Mouse (Mus musculus) midbrain, embryonic 15.5 days (tissue): ENCODE measurements around the gene Tor1aip1. TPM values are rescaled to one million over a fixed set of nuclear protein-coding genes. Genes with fewer than 3 reads are reported as not detected.
"Not testable (repeated sequence)": the region's sequence is repeated elsewhere in the genome, so short reads cannot be mapped to it uniquely, and the experiment has no call there.

Experiments used
- ATAC-seq: fragments of 200-750 bp; cut with Nextera tagmentation; replicated peaks from 2 replicates; pipeline ENCODE4 v1.8.0; 2017; ENCODE audit warnings: moderate TSS enrichment
- H3K27ac ChIP-seq: fragments of 300-500 bp; sonication (generic); 2 replicates; pipeline ENCODE4 v1.5.1; 2015; ENCODE audit warnings: mild to moderate bottlenecking, inconsistent platforms
- H3K27me3 ChIP-seq: fragments of 300-500 bp; sonication (generic); replicated peaks from 2 replicates; pipeline ENCODE4 v1.6.1; 2015; ENCODE audit warnings: inconsistent platforms
- H3K36me3 ChIP-seq: fragments of 300-500 bp; sonication (generic); replicated peaks from 2 replicates; pipeline ENCODE4 v1.6.1; 2015; ENCODE audit warnings: inconsistent platforms
- H3K4me1 ChIP-seq: fragments of 300-500 bp; sonication (generic); 2 replicates; pipeline ENCODE4 v1.6.1; 2015; ENCODE audit warnings: inconsistent platforms
- H3K4me2 ChIP-seq: fragments of 300-500 bp; sonication (generic); 2 replicates; pipeline ENCODE4 v1.6.1; 2015; ENCODE audit warnings: inconsistent platforms, mild to moderate bottlenecking, moderate library complexity
- H3K4me3 ChIP-seq: fragments of 300-500 bp; sonication (generic); 2 replicates; pipeline ENCODE4 v1.5.1; 2015; ENCODE audit warnings: mild to moderate bottlenecking, inconsistent platforms
- H3K9ac ChIP-seq: fragments of 300-500 bp; sonication (generic); 2 replicates; pipeline ENCODE4 v1.6.1; 2015; ENCODE audit warnings: mild to moderate bottlenecking, inconsistent platforms
- H3K9me3 ChIP-seq: fragments of 300-500 bp; sonication (generic); 2 replicates; pipeline ENCODE4 v1.6.1; 2016; ENCODE audit warnings: inconsistent platforms
- WGBS: fragments of 180-500 bp; shearing (Covaris S2); methylation state at CpG from one replicate; pipeline ENCODE4 v1.1.7; 2015; ENCODE audit warnings: mixed read lengths; 5-methylcytosine and 5-hydroxymethylcytosine counted together
- polyA plus RNA-seq: library from polyadenylated mRNA; unstranded; fragments of >200 nt; fragmentation: Nextera tagmentation; extraction: Ambion mirVana; gene quantifications from 2 replicates; pipeline ENCODE4 v1.2.1, GENCODE M21; 2015

The Tor1aip1 gene
- polyA plus RNA-seq, 1 experiment from 2014 or later, result 19.9 TPM

DNA sequence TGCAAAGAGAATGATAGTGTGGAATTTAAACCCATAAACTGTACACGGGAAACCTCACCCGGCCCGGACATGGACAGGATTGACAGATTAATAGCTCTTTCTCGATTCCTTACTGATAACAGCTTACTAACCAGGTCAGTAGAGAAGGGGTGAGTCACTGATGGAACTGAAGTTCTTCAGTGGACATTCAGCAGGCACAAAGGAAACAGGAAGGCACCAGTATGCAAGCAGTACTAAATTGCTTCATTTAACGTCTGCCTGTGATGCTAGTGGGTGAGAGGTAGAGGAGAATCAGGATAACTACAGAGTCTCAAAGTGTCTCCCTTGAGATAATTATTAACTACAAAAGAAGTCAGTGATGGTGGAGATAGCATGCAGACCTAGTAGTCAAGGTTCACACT, 7.9 kb upstream of the Tor1aip1 start:
- Histone ChIP-seq H3K4me2 (no peak overlapping the region), H3K9me3 (no peaks in the 10 kb centered on the region), H3K27ac (no peak overlapping the region), H3K4me3 (no peak overlapping the region), H3K4me1 (peaks cover 21% of the 10 kb centered on the region), H3K27me3 (no peaks in the 10 kb centered on the region), H3K9ac (no peak overlapping the region), H3K36me3 (no peaks in the 10 kb centered on the region)
- WGBS, result 92% methylated on average over 5 of the region's 5 CpGs
- ATAC-seq, result no peak

- 10% methylated on average over 4 of the region's 4 CpGs for WGBS
- H3K4me3 ChIP-seq, result no peak overlapping the region
- H3K9me3 ChIP-seq, result no peaks in the 10 kb centered on the region
- H3K36me3 ChIP-seq, result no peaks in the 10 kb centered on the region
- peaks cover 21% of the 10 kb centered on the region for H3K4me1 ChIP-seq
- H3K9ac ChIP-seq, result no peak overlapping the region
- H3K4me2 ChIP-seq, result no peak overlapping the region
- 0 out of 2 replicates have a peak, but pooled peaks have one; percentile 29 for ATAC-seq
- H3K27ac ChIP-seq, result no peak overlapping the region
- H3K27me3 ChIP-seq, result no peaks in the 10 kb centered on the region
These were observed 6.7 kb upstream of the Tor1aip1 start for GRCm38 (mm10) chr1:156043027-156043426.

DNA sequence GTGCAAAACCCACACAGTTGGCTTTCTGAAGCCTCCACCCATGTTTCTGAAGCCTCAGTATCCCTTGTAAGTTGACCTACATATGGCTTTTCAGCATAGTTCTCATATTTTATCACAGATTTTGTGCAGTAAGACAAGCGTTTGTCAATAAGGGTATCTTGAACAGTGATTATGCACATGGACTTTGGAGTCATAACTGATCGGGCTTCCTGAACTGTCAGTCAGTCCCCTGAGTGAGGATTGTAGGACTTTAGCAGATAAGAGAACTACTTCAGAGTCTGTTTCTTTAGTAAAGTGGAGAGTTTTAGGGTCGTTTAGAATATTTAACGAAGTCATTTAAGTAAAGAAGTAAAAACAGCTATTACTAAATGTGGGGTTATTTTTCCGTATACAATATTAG, 6.2 kb upstream of the Tor1aip1 start:
- Histone ChIP-seq H3K27me3 (no peaks in the 10 kb centered on the region), H3K27ac (no peak overlapping the region), H3K36me3 (no peaks in the 10 kb centered on the region), H3K9ac (no peak overlapping the region), H3K4me2 (0 out of 2 replicates have a peak overlapping the region, but pooled peaks have one; percentile 56), H3K4me1 (peaks cover 21% of the 10 kb centered on the region), H3K4me3 (no peak overlapping the region), H3K9me3 (no peaks in the 10 kb centered on the region)
- WGBS, result 94% methylated on average over 5 of the region's 5 CpGs
- no peak for ATAC-seq

GRCm38 (mm10) chr1:156041451-156042241, 5.4 kb upstream of the Tor1aip1 start:
- Histone ChIP-seq H3K4me1 (peaks cover 27% of the 10 kb centered on the region), H3K27me3 (no peaks in the 10 kb centered on the region), H3K36me3 (no peaks in the 10 kb centered on the region), H3K4me3 (peak overlapping the region; percentile 61), H3K9me3 (no peaks in the 10 kb centered on the region), H3K9ac (peak overlapping the region; percentile 38), H3K4me2 (peak overlapping the region; percentile 56), H3K27ac (no peak overlapping the region)
- WGBS, result 54% methylated on average over 7 of the region's 7 CpGs
- ATAC-seq, result no peak

GRCm38 (mm10) chr1:156040731-156041401, 4.6 kb upstream of the Tor1aip1 start:
- H3K4me2 ChIP-seq, result peak overlapping the region; percentile 56
- peak overlapping the region; percentile 61 for H3K4me3 ChIP-seq
- H3K4me1 ChIP-seq, result peaks cover 30% of the 10 kb centered on the region
- H3K36me3 ChIP-seq, result no peaks in the 10 kb centered on the region
- H3K27ac ChIP-seq, result peak overlapping the region; percentile 59; the same call in 1 of the 2 replicates
- no peaks in the 10 kb centered on the region for H3K9me3 ChIP-seq
- WGBS, result 1% methylated on average over 22 of the region's 22 CpGs
- peak; percentile 84 for ATAC-seq
- no peaks in the 10 kb centered on the region for H3K27me3 ChIP-seq
- H3K9ac ChIP-seq, result peak overlapping the region; percentile 50

DNA sequence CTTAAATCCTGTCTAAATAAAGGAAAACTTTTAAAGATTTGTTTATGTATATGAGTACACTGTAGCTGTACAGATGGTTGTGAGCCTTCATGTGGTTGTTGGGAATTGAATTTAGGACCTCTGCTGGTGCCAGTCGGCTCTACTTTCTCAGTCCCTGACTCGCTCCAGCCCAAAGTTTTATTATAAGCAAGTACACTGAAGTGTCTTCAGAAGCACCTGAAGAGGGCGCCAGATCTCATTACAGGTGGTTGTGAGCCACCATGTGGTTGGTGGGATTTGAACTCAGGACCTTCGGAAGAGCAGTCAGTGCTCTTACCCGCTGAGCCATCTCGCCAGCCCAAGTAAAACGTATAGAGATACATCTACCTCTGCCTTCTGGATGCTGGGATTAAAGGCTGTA, 3.7 kb upstream of the Tor1aip1 start:
- not testable (repeated sequence) for ATAC-seq, H3K9ac ChIP-seq, H3K36me3 ChIP-seq, H3K4me3 ChIP-seq, H3K27me3 ChIP-seq, H3K4me2 ChIP-seq, H3K9me3 ChIP-seq
- Histone ChIP-seq H3K4me1 (peaks cover 30% of the 10 kb centered on the region), H3K27ac (peak overlapping the region; percentile 59; the same call in 1 of the 2 replicates)
- 62% methylated on average over 7 of the region's 7 CpGs for WGBS

GRCm38 (mm10) chr1:156037144-156037583, 884 bp upstream of the Tor1aip1 start:
- Histone ChIP-seq H3K27me3 (no peaks in the 10 kb centered on the region), H3K9ac (no peak overlapping the region), H3K4me3 (no peak overlapping the region), H3K4me1 (peaks cover 30% of the 10 kb centered on the region), H3K27ac (no peak overlapping the region), H3K9me3 (no peaks in the 10 kb centered on the region), H3K4me2 (no peak overlapping the region), H3K36me3 (peaks cover 9% of the 10 kb centered on the region; the same call in 1 of the 2 replicates)
- WGBS, result 65% methylated on average over 5 of the region's 5 CpGs
- ATAC-seq, result no peak

GRCm38 (mm10) chr1:156035269-156035929, 881 bp downstream of the Tor1aip1 start, which contains the start of gene Tor1aip2:
Tor1aip2 (plus strand) TSS chr1:156035403.
- peak within 1 kb of the TSS; percentile 97 for H3K27ac ChIP-seq
- peak; percentile 82 for ATAC-seq
- H3K4me2 ChIP-seq, result peak within 1 kb of the TSS; percentile 70
- WGBS, result under 1% methylated on average over 59 of the region's 59 CpGs
- H3K9me3 ChIP-seq, result no peaks in the 10 kb centered on the region
- peaks cover 16% of the 10 kb centered on the region; the same call in 1 of the 2 replicates for H3K36me3 ChIP-seq
- H3K27me3 ChIP-seq, result no peaks in the 10 kb centered on the region
- H3K4me1 ChIP-seq, result peaks cover 19% of the 10 kb centered on the region
- H3K9ac ChIP-seq, result peak within 1 kb of the TSS; percentile 82
- peak within 1 kb of the TSS; percentile 66 for H3K4me3 ChIP-seq

DNA sequence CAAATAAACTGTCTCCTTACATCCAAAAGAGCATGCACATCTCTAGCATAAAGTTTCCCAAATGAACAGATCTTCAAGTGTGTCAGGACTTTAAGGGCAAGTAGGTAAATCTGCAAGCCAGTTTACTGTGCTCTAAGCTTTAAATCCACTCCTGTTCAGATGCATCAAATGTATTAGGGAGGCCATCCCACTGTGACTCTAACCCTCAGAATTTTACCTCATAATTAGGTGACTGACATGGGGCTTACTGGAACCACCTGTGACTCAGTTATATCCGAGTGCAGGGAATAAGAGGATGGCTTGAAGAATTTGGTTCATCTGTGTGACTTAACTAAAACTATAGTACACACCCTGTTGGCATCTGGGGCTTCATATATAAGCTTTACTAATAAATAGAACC, 1.6 kb downstream of the Tor1aip1 start:
- no peak for ATAC-seq
- peak overlapping the region; percentile 82; the same call in 1 of the 2 replicates for H3K9ac ChIP-seq

GRCm38 (mm10) chr1:156033921-156034320, 2.4 kb downstream of the Tor1aip1 start:
- Histone ChIP-seq H3K36me3 (peaks cover 21% of the 10 kb centered on the region; the same call in 1 of the 2 replicates), H3K27ac (no peak overlapping the region), H3K9me3 (no peaks in the 10 kb centered on the region), H3K4me1 (peaks cover 17% of the 10 kb centered on the region), H3K4me3 (no peak overlapping the region), H3K27me3 (no peaks in the 10 kb centered on the region), H3K4me2 (no peak overlapping the region), H3K9ac (no peak overlapping the region)
- ATAC-seq, result no peak
- 97% methylated on average over 7 of the region's 7 CpGs for whole genome bisulfite sequencing

More for the DNA sequence above, 1.6 kb downstream of the Tor1aip1 start:
- Histone ChIP-seq H3K27ac (0 out of 2 replicates have a peak overlapping the region, but pooled peaks have one; percentile 97), H3K4me2 (peak overlapping the region; percentile 70), H3K4me3 (peak overlapping the region; percentile 66), H3K36me3 (peaks cover 16% of the 10 kb centered on the region; the same call in 1 of the 2 replicates), H3K4me1 (peaks cover 17% of the 10 kb centered on the region), H3K27me3 (no peaks in the 10 kb centered on the region), H3K9me3 (no peaks in the 10 kb centered on the region)
- 34% methylated on average over 1 of the region's 1 CpGs for WGBS

- Histone ChIP-seq H3K9me3 (no peaks in the 10 kb centered on the region), H3K9ac (no peak overlapping the region), H3K27ac (no peak overlapping the region), H3K4me2 (no peak overlapping the region), H3K4me3 (no peak overlapping the region), H3K27me3 (no peaks in the 10 kb centered on the region), H3K4me1 (no peaks in the 10 kb centered on the region), H3K36me3 (peaks cover 26% of the 10 kb centered on the region; the same call in 1 of the 2 replicates)
- ATAC-seq, result no peak
- 94% methylated on average over 4 of the region's 4 CpGs for WGBS
These were observed 7.8 kb downstream of the Tor1aip1 start for GRCm38 (mm10) chr1:156028340-156028975.
